Mouse (Mus musculus) gastrocnemius, adult 18-20 months (tissue): Measurements from ENCODE around the gene Gm21905. TPM values are rescaled to one million over a fixed set of nuclear protein-coding genes. Genes with fewer than 3 reads are reported as not detected.
A peak's percentile ranks its signal among the peaks of the same experiment; 100 is the strongest.

Source experiments
- DNase-seq: peaks from one replicate; pipeline ENCODE4 v3.0.0; 2021; ENCODE audit warnings: low spot score
- long read RNA-seq, 2 experiments: library from polyadenylated mRNA; stranded (forward); transcript quantifications; one replicate each; pipeline ENCODE4 v2.0.0; 2021
- total RNA-seq, 2 experiments: library from RNA; stranded (reverse); gene quantifications; 2 replicates each; pipeline ENCODE4 v1.2.3; 2021

The Gm21905 gene
- not detected for total RNA-seq
- long read RNA-seq, experiment 1: 0 reads
- long read RNA-seq, experiment 2: 0 reads

- no peak for DNase-seq
These were observed at the start of gene Gm21905 for GRCm38 (mm10) chr5:67946321-67946720. Gene Gm21905 (minus strand): TSS chr5:67946421.

- no peak for DNase-seq
These were observed 44.2 kb upstream of the Gm21905 start for GRCm38 (mm10) chr5:67990426-67990825.

- no peak for DNase-seq
These were observed 35.8 kb upstream of the Gm21905 start for GRCm38 (mm10) chr5:67981946-67982526.

- no peak for DNase-seq
These were observed 23.3 kb upstream of the Gm21905 start for GRCm38 (mm10) chr5:67969536-67969935.

GRCm38 (mm10) chr5:67961708-67962629, 15.7 kb upstream of the Gm21905 start:
- DNase-seq: no peak

- DNase-seq: no peak
These were observed 9.3 kb upstream of the Gm21905 start for GRCm38 (mm10) chr5:67955486-67955885.

GRCm38 (mm10) chr5:67954097-67954496, 7.9 kb upstream of the Gm21905 start:
- no peak for DNase-seq

- no peak for DNase-seq
These were observed 1.9 kb upstream of the Gm21905 start for GRCm38 (mm10) chr5:67948074-67948473.

- no peak for DNase-seq
These were observed 785 bp upstream of the Gm21905 start for GRCm38 (mm10) chr5:67947006-67947405.

- DNase-seq: no peak
These were observed 2.0 kb downstream of the Gm21905 start for GRCm38 (mm10) chr5:67944074-67944785.

- no peak for DNase-seq
These were observed 3.0 kb downstream of the Gm21905 start for GRCm38 (mm10) chr5:67943199-67943598.

GRCm38 (mm10) chr5:67941369-67941768, 4.9 kb downstream of the Gm21905 start, which contains the start of gene Gm5108:
Gene Gm5108 (plus strand): TSS chr5:67941669.
- no peak for DNase-seq

GRCm38 (mm10) chr5:67931623-67932022, 14.6 kb downstream of the Gm21905 start:
- no peak for DNase-seq

GRCm38 (mm10) chr5:67930584-67930983, 15.6 kb downstream of the Gm21905 start:
- no peak for DNase-seq

GRCm38 (mm10) chr5:67904555-67904954, 41.7 kb downstream of the Gm21905 start:
- no peak for DNase-seq

GRCm38 (mm10) chr5:67898921-67899320, 47.3 kb downstream of the Gm21905 start:
- DNase-seq: no peak

GRCm38 (mm10) chr5:67884422-67885210, 61.6 kb downstream of the Gm21905 start:
- DNase-seq: no peak

GRCm38 (mm10) chr5:67883564-67884171, 62.6 kb downstream of the Gm21905 start:
- peak; percentile 52 for DNase-seq
